Mouse (Mus musculus) heart, adult 8-10 months (tissue): ENCODE measurements around the gene Nup43. TPM values are rescaled to one million over a fixed set of nuclear protein-coding genes. Genes with fewer than 3 reads are reported as not detected.

ENCODE experiments used
- DNase-seq: peaks from one replicate; pipeline ENCODE4 v3.0.0; 2022; ENCODE audit warnings: low spot score
- total RNA-seq, 4 experiments: library from RNA; stranded (reverse); gene quantifications; 2 replicates each; pipeline ENCODE4 v1.2.4; 2022

Gene Nup43
- total RNA-seq, 4 experiments from 2014 or later, result 4.9 to 7.1 (median 6.0) TPM

GRCm38 (mm10) chr10:7682249-7682648, 14.9 kb downstream of the Nup43 start:
- DNase-seq, result no peak

GRCm38 (mm10) chr10:7686902-7687301, 19.6 kb downstream of the Nup43 start:
- DNase-seq, result no peak

DNA sequence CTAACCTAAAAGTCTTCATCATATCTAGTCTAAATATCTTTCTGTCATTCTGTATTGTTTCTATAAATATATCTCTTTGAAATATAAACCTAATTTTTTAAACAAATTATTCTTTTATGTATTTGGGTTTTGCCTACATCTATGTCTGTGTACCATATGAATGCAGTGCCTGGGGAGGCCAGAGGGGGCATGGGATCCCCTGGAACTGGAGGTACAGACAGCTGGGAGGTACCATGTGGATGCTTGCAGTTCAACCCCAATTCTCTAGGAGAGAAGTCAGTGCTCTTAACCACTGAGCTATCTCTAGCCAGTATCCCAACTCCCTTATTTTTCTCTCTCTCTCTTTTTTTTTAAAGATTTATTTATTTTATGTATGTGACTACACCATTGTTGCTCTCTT, 28.0 kb downstream of the Nup43 start:
- no peak for DNase-seq

DNA sequence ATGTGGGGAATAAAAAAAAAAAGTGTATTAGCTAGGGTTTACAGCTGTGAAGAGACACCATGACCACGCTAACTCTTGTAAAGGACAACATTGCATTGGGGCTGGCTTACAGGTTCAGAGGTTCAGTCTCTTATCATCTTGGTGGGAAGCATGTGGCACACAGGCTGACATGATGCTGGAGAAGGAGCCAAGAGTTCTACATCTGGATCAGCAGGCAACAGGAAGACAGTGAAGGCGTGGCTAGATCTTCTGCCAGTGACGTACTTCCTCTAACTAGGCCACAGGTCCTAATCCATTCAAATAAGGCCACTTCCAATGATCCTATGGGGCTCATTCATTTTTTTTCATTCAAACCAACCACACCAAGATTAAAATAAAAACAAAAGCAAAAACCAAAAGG, 32.8 kb downstream of the Nup43 start:
- no peak for DNase-seq

DNA sequence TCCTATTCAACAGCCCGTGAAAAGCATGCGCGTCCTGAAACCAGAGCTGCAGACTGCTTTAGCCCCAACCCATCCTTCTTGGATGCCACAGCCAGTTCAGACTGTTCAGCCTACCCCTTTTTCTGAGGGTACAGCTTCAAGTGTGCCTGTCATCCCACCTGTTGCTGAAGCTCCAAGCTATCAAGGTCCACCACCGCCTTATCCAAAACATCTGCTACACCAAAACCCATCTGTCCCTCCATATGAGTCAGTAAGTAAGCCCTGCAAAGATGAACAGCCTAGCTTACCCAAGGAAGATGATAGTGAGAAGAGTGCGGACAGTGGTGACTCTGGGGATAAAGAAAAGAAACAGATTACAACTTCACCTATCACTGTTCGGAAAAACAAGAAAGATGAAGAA, 35.3 kb downstream of the Nup43 start:
- no peak for DNase-seq

GRCm38 (mm10) chr10:7710121-7710520, 42.8 kb downstream of the Nup43 start:
- no peak for DNase-seq

- no peak for DNase-seq
These were observed 45.2 kb downstream of the Nup43 start for GRCm38 (mm10) chr10:7712506-7712905.

DNA sequence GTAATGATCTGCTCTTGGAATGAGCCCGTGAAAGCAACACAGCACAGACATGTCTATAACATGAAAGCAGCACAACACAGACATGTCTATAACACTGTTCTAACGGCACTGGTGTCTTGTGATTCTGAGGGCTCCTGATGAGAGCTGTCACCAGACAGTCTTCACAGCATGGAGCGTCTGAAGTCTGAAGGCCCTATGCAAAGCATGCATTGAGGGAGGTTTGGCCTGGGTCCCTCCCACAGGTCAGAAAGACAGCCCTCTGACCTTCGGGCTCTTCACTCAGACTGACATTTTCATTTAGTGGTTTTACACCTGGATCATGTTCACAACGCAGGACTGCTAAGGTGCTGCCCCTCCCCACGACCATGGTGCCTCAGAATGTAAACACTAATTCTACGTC, 47.8 kb downstream of the Nup43 start:
- no peak for DNase-seq

- DNase-seq, result peak; percentile 92
These were observed 58.6 kb downstream of the Nup43 start, which contains the start of gene Katna1 for GRCm38 (mm10) chr10:7725751-7726500. Gene Katna1 (plus strand): TSS chr10:7726000.

GRCm38 (mm10) chr10:7726501-7726812, 59.2 kb downstream of the Nup43 start:
- DNase-seq, result no peak

GRCm38 (mm10) chr10:7727011-7727410, 59.7 kb downstream of the Nup43 start:
- no peak for DNase-seq

Other genes with a start within 250 kb of the Nup43 start
- 1 to 10 TPM; 1.5 to 2.5 (median 2.0) TPM for gene Ulbp1, start 193.9 kb upstream of the Nup43 start, total RNA-seq
- gene Lrp11, start 77.7 kb upstream of the Nup43 start, total RNA-seq, result 1 to 10 TPM; 2.8 to 6.1 (median 3.8) TPM
- gene Pcmt1, start 13.6 kb downstream of the Nup43 start, total RNA-seq, result 100 to 1,000 TPM in 1 of 4 experiments, 10 to 100 TPM in 3; 94.3 to 102 (median 98.0) TPM
- 10 to 100 TPM; 10.5 to 12.1 (median 10.8) TPM for gene Lats1, start 13.7 kb downstream of the Nup43 start, total RNA-seq
- 10 to 100 TPM; 10.1 to 14.0 (median 13.7) TPM for gene Katna1, start 58.5 kb downstream of the Nup43 start, total RNA-seq
- gene Ginm1, start 125.3 kb downstream of the Nup43 start, total RNA-seq, result 100 to 1,000 TPM in 2 of 4 experiments, 10 to 100 TPM in 2; 94.3 to 115 (median 102) TPM
- gene Ppil4, start 125.4 kb downstream of the Nup43 start, total RNA-seq, result 10 to 100 TPM; 10.3 to 15.9 (median 13.5) TPM
- gene Zc3h12d, start 165.0 kb downstream of the Nup43 start, total RNA-seq, result under 1 TPM; 0.14 to 0.26 (median 0.23) TPM